Comparison of ENCODE assay signal across 20 mouse cellular contexts in genomic region chr12:40029201-40029600, GRCm38 (mm10). TPM values are rescaled to one million over a fixed set of nuclear protein-coding genes. Genes with fewer than 3 reads are reported as not detected.
DNase-seq lines count a peak whose midpoint lies in the region; ATAC-seq and TF ChIP-seq lines count a peak whose summit lies in the region.
"Had no signal": no experiment of that assay in that cellular context is flagged by ENCODE, and none has a peak within 500 bp of the region (broad histone marks: within the 10 kb centered on the region; RNA-seq: fewer than 3 reads in every experiment).

No protein-coding gene starts in this region.

- WGBS in lung, postnatal 0 days = 61% methylated on average over 4 of the region's 4 CpGs
- 71% methylated on average over 4 of the region's 4 CpGs for WGBS in kidney, embryonic 16.5 days

- no peak overlapping the region for H3K27ac ChIP-seq in lung, postnatal 0 days (ENCODE audit: low read length)
- no peak overlapping the region for H3K27ac ChIP-seq in kidney, embryonic 16.5 days (ENCODE audit: low read length)
- H3K27ac ChIP-seq: embryonic facial prominence, embryonic 12.5 days; forebrain, embryonic 13.5 days; heart, embryonic 13.5 days; hindbrain, embryonic 12.5 days had no signal

- H3K79me3 ChIP-seq in C2C12 (ENCODE audit: low read depth) = no peaks in the 10 kb centered on the region

- 0 out of 2 replicates have a peak, but pooled peaks cover 2% of the 10 kb centered on the region for H3K9me3 ChIP-seq in lung, postnatal 0 days (ENCODE audit: low read length)
- no peaks in the 10 kb centered on the region for H3K9me3 ChIP-seq in kidney, embryonic 16.5 days (ENCODE audit: low read length)
- H3K9me3 ChIP-seq: embryonic facial prominence, embryonic 12.5 days; forebrain, embryonic 13.5 days had no signal

- H3K4me2 ChIP-seq in lung, postnatal 0 days (replicated peaks; ENCODE audit: low read depth, low read length) = no peak overlapping the region
- no peak overlapping the region for H3K4me2 ChIP-seq in kidney, embryonic 16.5 days (replicated peaks; ENCODE audit: low read depth, low read length)
- H3K4me2 ChIP-seq: embryonic facial prominence, embryonic 12.5 days; forebrain, embryonic 13.5 days; heart, embryonic 13.5 days; hindbrain, embryonic 12.5 days had no signal

- no peak for TF ChIP-seq EP300 in lung, postnatal 0 days (IDR thresholded peaks at IDR 0.05)

- TF ChIP-seq CTCF in lung, postnatal 0 days (IDR thresholded peaks at IDR 0.05) = no peak
- TF ChIP-seq CTCF in C2C12 (IDR thresholded peaks at IDR 0.05; ENCODE audit: control insufficient read depth, insufficient read depth, insufficient read length) = no peak

- H3K9ac ChIP-seq in lung, postnatal 0 days (replicated peaks; ENCODE audit: low read depth) = no peak overlapping the region
- no peak overlapping the region for H3K9ac ChIP-seq in kidney, embryonic 16.5 days (replicated peaks; ENCODE audit: low read length)
- H3K9ac ChIP-seq: embryonic facial prominence, embryonic 12.5 days; forebrain, embryonic 13.5 days; forebrain, postnatal 0 days; heart, embryonic 13.5 days; hindbrain, embryonic 12.5 days had no signal

- no peak overlapping the region for H3K4me3 ChIP-seq in lung, postnatal 0 days (ENCODE audit: low read depth, low read length)
- H3K4me3 ChIP-seq in C2C12 (ENCODE audit: insufficient read depth, poor library complexity, severe bottlenecking) = no peak overlapping the region
- no peak overlapping the region for H3K4me3 ChIP-seq in kidney, embryonic 16.5 days (ENCODE audit: low read length)
- H3K4me3 ChIP-seq: embryonic facial prominence, embryonic 12.5 days; forebrain, embryonic 13.5 days; heart, embryonic 13.5 days; hindbrain, embryonic 12.5 days had no signal

- ATAC-seq in lung, postnatal 0 days = peak; percentile 40; the same call in 1 of the 2 replicates
- ATAC-seq in kidney, embryonic 16.5 days (ENCODE audit: low FRiP score, low TSS enrichment) = no peak
- ATAC-seq: forebrain, embryonic 13.5 days; forebrain, postnatal 0 days; hindbrain, embryonic 16.5 days; inflammation-experienced regulatory T-cells, adult 6 months had no signal

- no peaks in the 10 kb centered on the region for H3K36me3 ChIP-seq in lung, postnatal 0 days (ENCODE audit: insufficient read depth, low read length)
- no peaks in the 10 kb centered on the region for H3K36me3 ChIP-seq in C2C12 (ENCODE audit: control insufficient read depth, insufficient read depth)
- H3K36me3 ChIP-seq in kidney, embryonic 16.5 days (ENCODE audit: insufficient read depth, low read length) = no peaks in the 10 kb centered on the region
- H3K36me3 ChIP-seq: embryonic facial prominence, embryonic 12.5 days; hindbrain, embryonic 12.5 days had no signal

- H3K79me2 ChIP-seq in C2C12 (ENCODE audit: control insufficient read depth, insufficient read depth) = no peaks in the 10 kb centered on the region

- 0 out of 2 replicates have a peak, but pooled peaks cover under 1% of the 10 kb centered on the region for H3K4me1 ChIP-seq in lung, postnatal 0 days (ENCODE audit: insufficient read depth, low read depth, low read length)
- H3K4me1 ChIP-seq in kidney, embryonic 16.5 days (ENCODE audit: insufficient read depth, low read length) = no peaks in the 10 kb centered on the region
- H3K4me1 ChIP-seq: embryonic facial prominence, embryonic 12.5 days; forebrain, embryonic 13.5 days; hindbrain, embryonic 12.5 days had no signal

- no peaks in the 10 kb centered on the region for H3K27me3 ChIP-seq in lung, postnatal 0 days (replicated peaks; ENCODE audit: insufficient read depth, low read length)
- no peaks in the 10 kb centered on the region for H3K27me3 ChIP-seq in C2C12 (ENCODE audit: control insufficient read depth, insufficient read depth, insufficient read length)
- H3K27me3 ChIP-seq in kidney, embryonic 16.5 days (ENCODE audit: insufficient read depth, low read length) = no peaks in the 10 kb centered on the region
- H3K27me3 ChIP-seq: embryonic facial prominence, embryonic 12.5 days; forebrain, embryonic 13.5 days; heart, embryonic 13.5 days; hindbrain, embryonic 12.5 days had no signal

- no peak for DNase-seq in lung, postnatal 0 days (ENCODE audit: low spot score)
- DNase-seq in lung, postnatal 36 days = no peak
- DNase-seq in 3T3-L1 (ENCODE audit: low read depth, low spot score) = peak; percentile 48
- DNase-seq in fibroblast of lung, adult 2 months (ENCODE audit: low read depth) = peak; percentile 36
- no peak for DNase-seq in ovary, postnatal 36 days (ENCODE audit: low spot score)
- DNase-seq: adrenal gland, postnatal 10 days; cerebellum, adult 11-12 months; cerebellum, adult 9-10 months; cerebellum, postnatal 25 days; forebrain, postnatal 0 days; gastrocnemius, postnatal 14 days; heart, postnatal 4 days had no signal

- H3ac ChIP-seq in C2C12 (ENCODE audit: control insufficient read depth, insufficient read length, low read depth) = no peak overlapping the region

TF ChIP-seq in C2C12, 6 proteins besides CTCF, POLR2A, EP300 and RAD21:
- TF ChIP-seq MAX (IDR thresholded peaks at IDR 0.05) (peak; percentile 19), USF1 (IDR thresholded peaks at IDR 0.05; ENCODE audit: low read depth) (peak; percentile 42), MYOG (IDR thresholded peaks at IDR 0.05; ENCODE audit: control insufficient read depth, extremely low read depth, insufficient read length) (no peak)
TF ChIP-seq in C2C12: peak in this region for 2.

RNA-seq across cellular contexts. Expression of gene Arl4a, which starts 8.6 kb away (rescaled TPM):
- 42.2 and 48.7 TPM in 2 replicates for polyA plus RNA-seq in lung, postnatal 0 days (2015; fragmentation: Nextera tagmentation; extraction: Ambion mirVana)
- 11.7 TPM for polyA plus RNA-seq in C2C12 (2012; fragmentation: generic; extraction: Trizol)
- 46.4 and 47.0 TPM in 2 replicates for polyA plus RNA-seq in kidney, embryonic 16.5 days (2015; fragmentation: Nextera tagmentation; extraction: Ambion mirVana)

Comparison
In these comparisons a context has a peak if more than half of its experiments do, and no peak if none do; other contexts are left out.
1. DNase-seq: peak in 3T3-L1 (single experiment) and fibroblast of lung, adult 2 months (single experiment); none in lung, postnatal 0 days (single experiment), lung, postnatal 36 days (single experiment) and ovary, postnatal 36 days (single experiment).